Mouse (Mus musculus) liver, adult 2 months (tissue): ENCODE results near the gene Gm40193.

ENCODE experiments used
- CTCF ChIP-seq: fragments of 200-500 bp; IDR thresholded peaks from 2 replicates; pipeline ENCODE4 v1.5.1; 2011; ENCODE audit warnings: low read depth, low read length, control low read depth
- POLR2A ChIP-seq: fragments of 200-500 bp; IDR thresholded peaks from 2 replicates; pipeline ENCODE4 v1.6.1; 2011; ENCODE audit warnings: low read length, control low read depth; ENCODE audit not compliant: insufficient read depth; ENCODE audit errors: extremely low read depth

DNA sequence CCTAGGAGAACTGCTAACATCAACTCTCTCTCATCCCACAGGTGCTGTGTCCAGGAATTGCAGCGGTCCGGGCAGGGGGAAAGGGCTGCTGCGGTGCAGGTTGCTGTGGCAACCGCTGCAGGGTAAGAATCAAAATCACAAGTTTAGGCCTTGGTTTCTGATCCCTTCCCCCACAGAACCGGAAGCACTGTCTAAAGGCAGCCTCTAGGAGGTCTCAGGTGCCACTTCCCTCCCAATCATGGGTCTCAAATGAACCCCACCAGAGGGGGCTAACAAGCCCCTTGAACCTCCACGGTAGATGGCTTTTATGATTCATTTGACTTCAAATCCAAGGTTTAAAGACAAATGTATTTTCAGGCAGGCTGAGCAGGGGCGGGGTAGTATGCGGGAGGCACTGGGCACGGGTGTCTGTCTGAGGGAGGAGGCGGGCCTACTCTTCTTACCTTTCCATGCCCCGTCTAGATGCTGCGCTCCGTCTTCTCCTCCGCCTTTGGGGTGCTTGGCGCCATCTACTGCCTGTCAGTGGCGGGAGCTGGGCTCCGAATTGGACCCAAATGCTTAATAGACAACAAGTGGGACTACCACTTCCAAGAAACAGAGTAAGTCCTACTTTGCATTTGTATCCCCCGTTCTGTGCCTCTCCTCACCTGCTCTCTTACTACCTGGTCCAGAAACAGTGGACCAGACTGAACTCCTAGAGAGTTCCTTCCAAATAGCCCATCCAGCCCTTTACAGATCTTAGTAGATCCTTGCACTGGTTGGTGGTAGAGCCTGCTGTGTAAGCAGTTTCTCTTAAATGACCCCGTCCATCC, 22.8 kb downstream of the Gm40193 start:
- TF ChIP-seq POLR2A (no peak), CTCF (peak; percentile 86)
